Mouse (Mus musculus): ENCODE results near the gene Rnf151. TPM values are rescaled to one million over a fixed set of nuclear protein-coding genes. Genes with fewer than 3 reads are reported as not detected.

Rnf151 gene
- total RNA-seq, 4 experiments from 2014 or later, result 0.36 to 0.47 TPM; not detected in 2

GRCm38 (mm10) chr17:24706982-24707800 lies 10.7 kb downstream of the Rnf151 start, which contains the start of gene Tbl3:
TSS of gene Tbl3 (minus strand) at chr17:24707660.
- DNase-seq (ENCODE audit: low spot score in 2 of 2), result peak; percentile 91 to 95

- no peak for DNase-seq (ENCODE audit: low spot score in 2 of 2)
These were observed 12.0 kb downstream of the Rnf151 start for GRCm38 (mm10) chr17:24705821-24706220.

GRCm38 (mm10) chr17:24701251-24701650 lies 16.6 kb downstream of the Rnf151 start:
- DNase-seq (ENCODE audit: low spot score in 2 of 2), result no peak

GRCm38 (mm10) chr17:24699473-24699872 lies 18.4 kb downstream of the Rnf151 start:
- no peak for DNase-seq (ENCODE audit: low spot score in 2 of 2)

GRCm38 (mm10) chr17:24698715-24699114 lies 19.1 kb downstream of the Rnf151 start:
- DNase-seq (ENCODE audit: low spot score in 2 of 2), result no peak

GRCm38 (mm10) chr17:24697985-24698384 lies 19.9 kb downstream of the Rnf151 start:
- DNase-seq (ENCODE audit: low spot score in 2 of 2), result no peak

- peak; percentile 62 to 69 for DNase-seq (ENCODE audit: low spot score in 2 of 2)
These were observed 21.7 kb downstream of the Rnf151 start, which contains the start of the genes Gfer and Noxo1 for GRCm38 (mm10) chr17:24696011-24696697. TSS of gene Gfer (minus strand) at chr17:24696156. TSS of gene Noxo1 (plus strand) at chr17:24696234.

- no peak for DNase-seq (ENCODE audit: low spot score in 2 of 2)
These were observed 22.4 kb downstream of the Rnf151 start for GRCm38 (mm10) chr17:24695326-24696010.

GRCm38 (mm10) chr17:24692385-24692784 lies 25.5 kb downstream of the Rnf151 start:
- no peak for DNase-seq (ENCODE audit: low spot score in 2 of 2)

GRCm38 (mm10) chr17:24689251-24690081 lies 28.4 kb downstream of the Rnf151 start, which contains the start of gene Syngr3:
TSS of gene Syngr3 (minus strand) at chr17:24689955.
- DNase-seq (ENCODE audit: low spot score in 2 of 2), result peak in 1 of 2 experiments; percentile 42

- no peak for DNase-seq (ENCODE audit: low spot score in 2 of 2)
These were observed 30.3 kb downstream of the Rnf151 start for GRCm38 (mm10) chr17:24687599-24687998.

- no peak for DNase-seq (ENCODE audit: low spot score in 2 of 2)
These were observed 30.7 kb downstream of the Rnf151 start for GRCm38 (mm10) chr17:24687146-24687595.

- DNase-seq (ENCODE audit: low spot score in 2 of 2), result no peak
These were observed 31.3 kb downstream of the Rnf151 start for GRCm38 (mm10) chr17:24686514-24686913.

GRCm38 (mm10) chr17:24677500-24678080 lies 40.3 kb downstream of the Rnf151 start:
- no peak for DNase-seq (ENCODE audit: low spot score in 2 of 2)

GRCm38 (mm10) chr17:24676877-24677276 lies 41.0 kb downstream of the Rnf151 start:
- no peak for DNase-seq (ENCODE audit: low spot score in 2 of 2)

GRCm38 (mm10) chr17:24676187-24676586 lies 41.7 kb downstream of the Rnf151 start:
- DNase-seq (ENCODE audit: low spot score in 2 of 2), result peak in 1 of 2 experiments; percentile 72

GRCm38 (mm10) chr17:24674277-24674676 lies 43.6 kb downstream of the Rnf151 start:
- DNase-seq (ENCODE audit: low spot score in 2 of 2), result peak in 1 of 2 experiments; percentile 58

GRCm38 (mm10) chr17:24672141-24672540 lies 45.7 kb downstream of the Rnf151 start:
- DNase-seq (ENCODE audit: low spot score in 2 of 2), result no peak

- DNase-seq (ENCODE audit: low spot score in 2 of 2), result no peak
These were observed 46.5 kb downstream of the Rnf151 start for GRCm38 (mm10) chr17:24671346-24671745.

- DNase-seq (ENCODE audit: low spot score in 2 of 2), result no peak
These were observed 47.5 kb downstream of the Rnf151 start for GRCm38 (mm10) chr17:24670246-24670844.

Measured in layer of hippocampus, adult 8-10 months (tissue).